Mouse (Mus musculus) c-Kit-positive CD71-negative TER-119-negative erythroid progenitor cells, embryonic 14.5 days (primary cell): Measurements from ENCODE around the gene Iqcf3.
"Not testable (repeated sequence)": the region's sequence is repeated elsewhere in the genome, so short reads cannot be mapped to it uniquely, and the experiment has no call there.

Experiments
- DNase-seq: peaks from one replicate; pipeline ENCODE4 v3.0.0-alpha.2; 2013; ENCODE audit warnings: low read depth

Gene Iqcf3

DNA sequence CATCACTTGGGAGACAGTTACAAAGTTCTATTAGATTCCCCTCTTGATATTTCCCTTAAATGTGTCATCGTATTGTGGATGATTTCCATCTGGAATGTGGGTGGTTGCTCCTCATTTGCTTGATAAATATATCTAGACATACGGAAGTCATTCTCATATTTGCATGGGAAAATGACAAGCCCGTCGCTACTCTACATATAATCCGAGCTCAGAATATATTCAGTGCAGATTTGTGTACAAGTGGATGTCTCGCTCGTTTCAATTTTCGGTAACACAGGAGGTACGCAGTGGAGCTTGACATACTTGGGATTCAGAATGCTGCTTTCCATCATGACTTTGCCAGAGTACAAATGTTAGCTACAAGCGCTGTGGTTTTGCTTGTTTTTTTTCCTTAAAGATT is 52.1 kb downstream of the Iqcf3 start:
- DNase-seq = no peak

DNA sequence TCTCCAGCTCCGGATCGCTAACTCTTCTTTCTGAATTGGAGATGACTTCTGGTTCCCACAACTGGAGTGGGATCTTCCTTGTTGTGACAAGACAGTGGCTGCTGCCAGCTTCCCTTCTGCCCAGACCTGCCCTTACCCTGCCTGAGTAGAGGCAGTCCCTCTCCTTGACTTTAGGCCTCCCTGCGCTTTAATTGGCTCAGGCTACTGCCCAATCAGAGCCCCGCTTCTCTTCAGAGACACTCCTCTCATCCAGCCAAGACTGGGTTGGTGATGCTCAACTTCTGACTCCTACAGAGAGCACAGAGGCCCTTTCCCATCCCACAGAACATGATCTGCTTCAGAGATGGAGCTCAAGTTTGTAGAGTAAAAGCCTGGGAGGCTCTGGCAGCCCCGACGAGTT is 57.2 kb downstream of the Iqcf3 start:
- no peak for DNase-seq

DNA sequence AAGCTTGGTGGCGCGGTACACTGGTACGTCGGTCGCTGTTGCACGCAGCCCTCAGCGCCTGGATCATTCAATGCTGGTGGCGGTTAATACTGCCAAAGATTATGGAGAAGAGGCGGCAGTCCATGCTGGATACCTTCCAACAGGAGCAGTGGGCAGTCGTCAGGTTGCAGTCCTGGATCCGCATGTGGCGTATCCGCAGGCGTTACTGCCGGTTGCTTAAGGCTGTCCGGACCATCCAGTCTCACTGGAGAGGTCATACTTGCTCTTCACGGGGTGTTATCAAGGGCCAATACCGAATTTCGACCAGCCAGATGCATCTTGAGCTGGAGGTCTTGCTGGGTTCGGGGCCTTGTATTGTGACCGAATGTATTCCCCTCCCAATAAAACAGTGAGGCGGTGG is 59.6 kb downstream of the Iqcf3 start:
- no peak for DNase-seq

DNA sequence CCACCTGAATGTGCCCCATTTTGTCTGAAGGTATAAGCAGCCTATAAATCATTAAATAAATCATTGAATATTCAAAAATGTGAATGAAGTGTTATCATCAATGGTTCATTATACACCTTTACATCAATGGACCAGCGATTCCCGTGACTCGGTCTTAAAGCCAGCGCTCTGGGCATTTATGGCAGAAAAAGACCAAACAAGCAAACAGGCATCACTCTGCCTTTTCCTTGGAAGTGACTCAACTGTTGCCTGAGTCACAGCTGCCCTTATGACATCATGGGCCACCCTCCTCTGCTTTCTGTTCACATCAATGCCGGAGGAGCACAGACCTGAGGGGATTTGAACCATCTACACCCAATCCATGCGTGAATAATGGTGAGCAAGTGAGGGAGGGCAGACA is 61.8 kb downstream of the Iqcf3 start, which contains the start of gene Iqcf1:
Gene Iqcf1, plus strand, starts transcription at position 301 of the 400 bp plus-strand sequence.
- DNase-seq = no peak

DNA sequence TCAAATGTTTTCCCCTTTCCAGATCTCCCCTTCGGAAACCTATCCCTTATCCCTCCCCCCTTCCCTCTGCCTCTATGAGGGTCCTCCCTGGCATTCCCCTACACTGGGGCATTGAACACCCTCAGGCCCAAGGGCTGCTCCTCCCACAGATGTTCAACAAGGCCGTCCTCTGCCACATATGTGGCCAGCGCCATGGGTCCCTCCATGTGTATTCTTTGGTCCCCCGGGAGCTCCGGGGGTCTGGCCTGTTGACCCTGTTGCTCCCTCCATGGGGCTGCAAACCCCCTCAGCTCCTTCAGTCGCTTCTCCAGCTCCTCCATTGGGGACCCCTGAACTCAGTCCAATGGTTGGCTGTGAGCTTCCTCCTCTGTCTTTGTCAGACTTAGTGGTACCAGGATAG is 73.8 kb downstream of the Iqcf3 start:
- DNase-seq = not testable (repeated sequence)

DNA sequence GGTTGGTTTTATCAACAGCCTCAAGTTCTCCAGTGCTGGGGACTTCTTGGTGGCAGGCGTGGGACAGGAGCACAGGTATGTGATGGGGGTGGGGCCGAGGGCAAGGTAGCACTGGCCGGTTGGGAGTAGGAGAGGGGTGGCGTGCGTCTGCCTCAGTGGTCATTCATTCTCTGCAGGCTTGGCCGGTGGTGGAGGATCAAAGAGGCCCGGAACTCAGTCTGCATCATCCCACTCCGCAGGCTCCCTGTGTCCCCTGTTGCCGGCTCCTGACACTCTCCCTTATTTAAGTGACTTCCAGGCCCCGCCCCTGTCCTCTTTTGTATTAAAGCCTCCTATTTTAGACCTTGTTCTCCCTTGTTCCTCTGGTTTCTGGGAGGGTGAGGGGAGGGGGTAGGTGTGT is 76.4 kb downstream of the Iqcf3 start:
- no peak for DNase-seq

DNA sequence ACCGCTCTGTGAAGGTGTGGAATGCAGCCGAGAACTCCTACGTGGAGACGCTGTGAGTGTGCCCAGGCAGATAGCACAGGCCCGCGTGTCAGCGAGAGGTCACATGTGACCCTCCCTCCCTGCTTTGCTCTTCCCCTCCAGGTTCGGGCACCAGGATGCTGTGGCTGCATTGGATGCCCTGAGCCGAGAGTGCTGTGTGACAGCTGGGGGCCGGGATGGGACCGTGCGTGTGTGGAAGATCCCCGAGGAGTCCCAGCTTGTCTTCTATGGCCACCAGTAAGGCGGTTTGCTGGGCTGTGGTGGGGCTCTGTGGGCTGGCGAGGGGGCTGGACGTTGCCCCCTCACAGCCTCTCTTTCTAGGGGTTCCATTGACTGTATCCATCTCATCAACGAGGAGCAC is 77.8 kb downstream of the Iqcf3 start:
- no peak for DNase-seq

DNA sequence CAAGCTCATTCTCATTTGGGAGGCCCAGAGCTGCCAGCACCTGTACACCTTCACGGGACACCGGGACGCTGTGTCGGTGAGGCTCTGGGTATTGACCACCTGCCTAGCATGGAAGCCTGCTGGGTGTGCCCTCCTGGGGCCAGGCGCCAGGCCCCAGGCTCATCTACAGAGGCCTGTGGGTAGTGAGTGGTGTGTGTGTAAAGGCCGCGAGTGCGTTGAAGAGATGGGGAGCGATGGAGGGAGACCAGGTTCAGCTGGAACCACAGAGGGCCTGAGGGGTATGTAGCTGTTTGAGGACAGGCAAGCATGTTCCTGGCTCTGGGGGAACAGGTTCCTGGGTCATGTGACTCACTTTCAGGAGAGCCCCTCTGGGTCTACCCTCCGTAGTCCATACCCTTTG is 78.3 kb downstream of the Iqcf3 start:
- DNase-seq = no peak

DNA sequence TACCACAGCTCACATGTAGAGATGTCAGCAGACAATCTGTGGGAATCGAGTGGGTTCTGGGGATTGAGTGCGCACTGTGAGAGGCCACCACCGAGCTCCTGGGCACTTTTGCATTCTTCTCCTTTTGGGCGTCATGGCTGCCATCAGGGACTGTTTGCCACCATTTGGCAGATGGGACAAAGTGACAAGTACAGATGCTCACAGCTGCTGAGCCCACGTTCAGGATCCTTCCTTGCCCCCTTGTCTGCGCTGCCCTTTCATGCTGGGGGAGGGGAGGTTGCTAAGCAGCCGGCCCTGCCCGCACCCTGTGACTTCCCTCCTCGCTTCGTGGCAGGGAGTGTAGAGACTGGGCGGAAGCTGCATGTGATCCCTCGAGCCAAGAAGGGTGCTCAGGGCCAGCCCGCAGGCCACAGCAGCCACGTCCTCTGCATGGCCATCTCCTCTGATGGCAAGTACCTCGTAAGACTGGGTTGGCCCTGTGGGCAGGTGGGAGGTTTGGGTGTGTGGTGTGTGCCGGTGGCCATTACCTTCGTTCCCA is 78.8 kb downstream of the Iqcf3 start:
- DNase-seq = no peak

DNA sequence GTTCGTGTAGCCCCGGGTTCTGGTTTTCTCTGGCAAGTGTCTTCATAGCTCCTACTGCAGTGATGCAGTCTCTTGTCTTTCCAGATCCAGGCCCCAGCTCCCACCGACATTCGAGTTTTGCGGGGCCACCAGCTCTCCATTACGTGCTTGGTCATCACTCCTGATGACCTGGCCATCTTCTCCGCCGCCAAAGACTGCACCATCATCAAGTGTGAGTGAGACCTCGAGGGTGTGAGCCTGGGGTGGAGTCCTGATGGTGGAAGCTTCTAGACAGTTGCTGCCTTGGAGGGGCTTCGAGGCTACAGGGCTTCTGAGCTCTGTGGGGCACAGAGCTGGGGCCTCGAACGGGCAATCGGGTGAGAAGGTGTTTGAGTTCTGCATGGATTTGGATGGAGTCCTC is 79.8 kb downstream of the Iqcf3 start:
- DNase-seq = no peak

DNA sequence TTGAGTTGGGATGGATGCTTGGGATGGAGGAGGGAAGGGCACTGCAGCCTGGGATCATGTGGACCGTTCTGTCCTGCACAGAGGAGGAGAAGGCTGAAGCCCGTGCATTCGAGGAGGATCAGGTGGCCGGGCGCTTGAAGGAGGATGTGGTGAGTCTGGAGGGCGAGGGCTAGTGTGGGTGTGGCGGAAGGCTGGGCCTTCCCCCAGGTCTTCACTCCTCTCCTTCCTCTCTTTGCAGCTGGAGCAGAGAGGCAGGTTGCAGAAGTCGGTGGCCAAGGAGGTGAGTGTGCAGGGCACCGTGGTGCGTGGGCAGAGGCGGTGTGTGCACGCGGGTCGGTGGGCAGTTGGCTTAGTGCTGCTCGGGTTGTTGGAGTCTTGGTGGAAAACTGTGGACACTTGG is 80.4 kb downstream of the Iqcf3 start:
- DNase-seq = no peak

DNA sequence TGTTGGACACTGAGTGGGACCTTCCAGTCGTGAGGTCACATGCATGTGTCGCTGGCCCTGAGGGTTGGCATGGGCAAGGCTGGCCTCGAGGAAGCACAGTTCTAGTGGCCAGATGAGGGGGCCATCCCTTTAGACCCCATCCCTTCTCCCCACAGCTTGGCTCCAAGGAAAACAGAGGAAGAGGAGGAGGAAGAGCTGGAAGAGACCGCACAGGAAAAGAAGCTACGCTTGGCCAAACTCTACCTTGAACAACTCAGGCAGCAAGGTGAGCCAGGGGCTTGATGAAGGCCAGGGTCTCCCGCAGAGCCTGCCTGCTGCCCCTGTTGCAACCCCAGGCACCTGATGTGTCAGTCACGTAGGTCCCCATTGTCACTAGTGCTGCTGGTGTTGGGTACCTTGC is 80.9 kb downstream of the Iqcf3 start:
- DNase-seq = no peak

DNA sequence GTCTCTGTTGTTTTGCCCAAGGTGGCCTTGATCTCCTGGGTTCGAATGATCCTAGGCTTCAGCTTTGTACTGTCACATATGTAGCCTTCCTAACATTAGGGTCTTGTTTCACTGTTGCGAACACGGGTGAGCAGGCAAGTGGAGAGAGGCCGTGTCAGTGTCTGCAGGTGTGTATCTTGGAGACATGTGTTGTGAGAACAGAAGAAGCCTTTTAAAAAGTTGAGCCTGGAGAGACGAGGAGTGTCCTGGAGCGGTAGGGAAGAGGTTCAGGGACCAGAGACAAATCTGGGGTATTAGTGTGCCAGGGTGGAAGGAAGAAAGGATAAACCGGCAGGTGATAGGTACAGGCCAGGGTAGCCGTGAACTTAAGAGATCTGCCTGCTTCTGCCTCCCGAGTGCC is 83.3 kb downstream of the Iqcf3 start:
- no peak for DNase-seq

DNA sequence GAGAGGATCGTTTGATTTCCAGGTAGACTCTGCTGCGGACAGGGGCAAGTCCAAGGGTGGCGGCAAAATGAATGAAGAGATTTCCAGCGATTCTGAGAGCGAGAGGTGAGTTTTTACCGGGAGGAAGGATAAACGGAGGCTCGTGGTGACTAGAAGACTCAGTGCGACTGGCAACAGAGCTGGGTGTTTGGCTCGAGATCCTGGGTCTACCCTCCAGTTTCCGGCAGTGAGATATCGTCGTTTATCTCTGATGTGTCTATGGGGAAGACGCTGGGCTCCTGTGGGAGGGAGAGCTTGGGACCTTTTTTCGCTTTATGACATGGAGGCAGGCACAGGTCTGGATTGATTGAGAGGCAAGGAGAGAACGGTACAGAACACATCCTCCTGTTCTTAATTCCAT is 83.8 kb downstream of the Iqcf3 start:
- DNase-seq = no peak

DNA sequence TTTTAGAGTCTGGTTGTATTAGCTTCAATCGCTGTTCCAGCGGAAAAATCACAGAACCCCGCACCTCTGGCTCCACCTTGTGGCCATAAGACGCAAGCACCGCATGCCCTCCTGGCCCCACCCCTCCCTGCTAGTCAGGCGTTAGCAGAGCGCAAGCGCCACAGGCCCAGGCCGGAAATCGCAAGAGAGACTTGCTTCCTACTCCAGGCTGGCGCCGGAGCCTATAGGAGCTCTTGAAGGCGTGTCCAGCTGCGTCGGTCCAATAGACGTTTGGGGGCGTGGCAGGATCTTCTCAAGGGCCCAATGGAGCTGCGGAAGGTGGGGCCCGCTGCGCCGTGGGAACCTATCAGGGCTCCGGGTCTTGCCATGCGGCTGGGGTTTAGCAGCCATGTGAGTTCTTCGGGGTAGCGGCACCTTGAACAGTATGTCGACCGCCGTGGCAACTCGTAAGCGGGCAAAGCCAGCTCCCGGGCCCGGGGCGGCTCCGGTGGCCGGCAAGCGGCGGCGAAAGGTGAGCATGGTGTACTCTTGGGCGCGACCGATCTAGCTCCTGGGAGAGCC is 84.4 kb downstream of the Iqcf3 start, which contains the start of gene Parp3:
Gene Parp3, minus strand, starts transcription at position 26 of the 561 bp plus-strand sequence.
- DNase-seq = peak; percentile 100

DNA sequence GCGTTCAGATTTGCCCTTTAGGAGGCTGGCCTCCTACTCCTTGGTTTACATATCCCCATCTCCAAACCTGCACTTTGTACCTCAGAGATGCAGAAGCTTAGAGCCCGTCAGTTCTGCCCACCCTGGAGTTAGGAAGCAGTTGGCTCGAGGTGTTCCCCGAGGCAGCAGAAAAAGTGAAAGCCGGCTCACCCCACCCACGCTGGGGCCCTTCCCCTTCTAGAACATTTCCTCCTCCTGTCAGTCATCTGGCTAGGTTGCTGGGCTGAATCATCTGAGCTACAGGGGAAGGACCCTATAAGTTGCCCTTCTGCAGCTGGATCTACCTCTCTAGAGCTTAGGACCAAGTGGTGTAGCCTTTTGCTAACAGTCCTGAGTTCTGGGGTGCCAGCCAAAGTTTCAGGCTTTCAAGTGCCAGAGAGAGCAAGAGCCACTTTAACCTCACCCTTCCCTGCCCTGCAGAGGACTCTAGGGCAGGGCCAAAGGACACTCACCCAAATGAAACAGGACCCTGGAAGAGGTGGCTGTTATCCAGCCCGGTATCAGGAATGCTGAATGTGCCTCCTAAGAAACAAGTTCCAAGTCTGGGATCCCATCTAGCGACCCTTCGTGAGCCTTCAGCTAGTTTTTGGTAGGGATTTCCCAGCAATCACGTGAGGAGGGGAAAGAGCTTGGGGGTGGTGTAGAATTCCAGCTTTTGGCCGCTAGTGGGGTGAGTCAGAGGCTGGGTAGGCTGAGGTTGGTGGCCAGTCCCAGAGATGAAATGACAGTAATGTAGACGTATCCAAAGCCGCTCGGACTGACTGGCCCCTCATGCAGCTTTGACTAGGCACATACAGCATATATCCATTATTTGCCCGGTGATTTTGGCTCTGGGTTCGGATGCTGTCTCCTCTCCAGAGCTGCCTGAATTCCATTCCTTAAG is 85.2 kb downstream of the Iqcf3 start:
- no peak for DNase-seq

DNA sequence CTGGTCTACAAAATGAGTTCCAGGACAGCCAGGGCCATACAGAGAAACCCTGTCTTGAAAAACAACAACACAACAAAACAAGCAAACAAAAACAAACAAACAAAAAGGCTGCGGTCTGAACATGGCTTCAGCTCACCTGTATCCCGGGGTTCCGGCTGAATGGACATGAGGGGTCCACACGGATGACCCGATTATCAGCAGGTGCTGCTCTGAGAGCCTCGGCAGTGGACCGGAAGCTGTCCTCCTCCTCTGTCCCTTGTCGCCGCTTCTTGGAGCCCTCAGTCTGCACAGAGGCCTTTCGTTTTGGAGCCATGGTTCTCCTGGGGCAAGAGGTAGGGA is 85.8 kb downstream of the Iqcf3 start, which contains the start of gene Rrp9:
Gene Rrp9, plus strand, starts transcription at position 301 of the 339 bp plus-strand sequence.
- no peak for DNase-seq

DNA sequence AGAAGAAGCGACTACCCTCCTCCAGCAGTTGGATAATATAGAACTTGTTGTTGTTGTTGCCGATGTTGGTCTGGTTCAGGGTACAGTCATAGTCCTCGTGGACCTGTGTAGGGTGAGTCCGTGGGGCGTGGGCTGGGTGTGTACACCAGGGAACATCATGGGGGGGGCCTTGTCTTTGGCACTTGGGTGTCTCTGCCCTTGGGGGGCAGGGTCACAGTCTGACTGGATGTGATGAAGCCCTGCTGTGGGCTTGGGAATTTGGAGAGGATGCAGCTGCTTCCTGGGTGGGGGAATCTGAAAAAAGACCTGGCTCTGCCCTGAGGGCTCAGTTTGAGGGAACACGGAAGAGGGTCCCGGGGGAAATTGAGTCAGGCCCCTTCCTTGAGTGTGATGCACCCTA is 86.4 kb downstream of the Iqcf3 start:
- no peak for DNase-seq

DNA sequence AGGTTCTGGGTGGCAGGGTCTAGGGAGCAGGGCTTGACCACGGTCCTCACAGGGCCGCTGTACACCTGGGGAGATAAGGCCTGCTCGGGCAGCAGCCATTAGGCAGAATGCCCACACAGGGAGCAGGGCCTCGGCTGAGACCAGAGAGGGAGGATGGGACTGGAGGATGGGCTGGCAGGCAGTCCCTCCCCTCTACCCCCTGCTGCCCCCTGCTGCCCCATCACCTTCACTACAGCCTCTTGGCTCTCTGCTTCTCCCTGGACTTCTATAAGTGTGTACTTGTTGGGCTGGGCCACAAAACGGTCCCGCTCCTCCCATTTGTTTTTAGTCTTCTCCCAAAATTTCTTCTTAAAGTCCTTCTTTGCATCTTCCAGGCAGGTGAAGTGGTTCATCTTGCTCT is 87.0 kb downstream of the Iqcf3 start:
- no peak for DNase-seq

DNA sequence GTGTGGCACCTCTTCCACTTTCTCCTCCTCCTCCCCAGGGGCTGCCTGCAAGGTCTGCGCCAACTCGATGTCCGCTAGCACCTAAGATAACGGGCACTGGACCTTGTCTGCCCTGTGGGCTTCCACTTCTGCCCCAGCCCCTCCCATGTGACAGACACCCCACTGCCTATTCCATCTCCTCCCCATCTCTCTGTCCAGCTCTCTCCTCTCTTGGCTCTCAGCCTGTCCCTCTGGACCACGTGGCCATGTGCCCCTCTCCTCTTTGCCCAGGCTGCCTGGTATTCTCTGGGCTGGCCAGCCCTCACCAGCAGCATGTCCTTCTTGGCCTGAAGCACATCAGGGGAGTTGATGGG is 87.7 kb downstream of the Iqcf3 start:
- DNase-seq = no peak

DNA sequence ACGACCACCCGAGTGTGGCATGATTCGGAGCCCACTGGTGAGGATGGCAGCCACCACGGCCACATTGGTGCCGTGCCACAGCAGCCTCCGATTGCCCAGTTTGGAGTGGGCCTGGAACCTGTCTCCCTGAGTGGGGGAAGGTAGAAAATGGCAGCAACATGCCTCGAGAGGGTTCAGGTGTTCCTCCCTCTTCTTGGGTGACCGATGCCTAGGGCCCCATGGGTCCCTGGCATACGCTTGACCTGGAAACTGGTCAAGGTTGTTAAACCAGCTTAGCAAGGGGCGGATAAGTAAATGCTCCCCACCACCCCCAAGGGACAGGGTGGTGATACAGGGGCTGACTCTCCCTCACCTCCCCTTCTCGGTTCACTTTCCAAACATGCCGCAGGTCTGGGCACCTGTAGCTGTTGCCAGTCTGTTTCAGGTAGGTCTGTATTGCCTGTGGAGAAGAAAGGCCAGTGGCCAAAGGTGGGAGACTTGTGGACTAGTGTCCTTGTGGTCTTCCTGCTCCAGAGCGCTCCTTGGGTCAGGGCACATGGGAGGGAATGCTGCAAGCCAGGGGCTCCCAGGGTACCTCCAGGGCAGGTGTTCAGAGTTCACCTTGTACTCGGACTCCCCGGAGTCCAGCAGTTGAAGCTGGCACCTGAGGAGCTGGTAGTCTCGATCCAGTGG is 88.2 kb downstream of the Iqcf3 start:
- no peak for DNase-seq

DNA sequence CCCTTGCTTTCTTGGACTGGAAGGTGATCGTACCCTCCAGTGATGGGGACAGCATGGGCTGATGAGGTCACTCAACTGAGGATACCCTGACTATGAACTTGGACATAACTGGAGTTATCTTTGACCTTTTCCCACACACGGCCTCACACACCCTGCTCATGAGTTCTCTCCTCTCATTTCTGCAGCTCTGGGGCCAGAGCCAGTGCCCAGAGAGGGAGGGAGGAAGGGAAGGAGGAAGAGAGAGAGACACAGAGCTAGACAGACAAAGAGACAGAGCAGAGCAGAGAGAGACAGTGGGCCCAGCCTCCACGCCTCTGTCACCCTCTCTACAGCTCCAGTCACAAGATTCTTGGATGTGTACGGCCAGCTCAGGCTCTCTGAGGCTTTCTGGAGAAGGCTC is 89.1 kb downstream of the Iqcf3 start:
- DNase-seq = no peak

DNA sequence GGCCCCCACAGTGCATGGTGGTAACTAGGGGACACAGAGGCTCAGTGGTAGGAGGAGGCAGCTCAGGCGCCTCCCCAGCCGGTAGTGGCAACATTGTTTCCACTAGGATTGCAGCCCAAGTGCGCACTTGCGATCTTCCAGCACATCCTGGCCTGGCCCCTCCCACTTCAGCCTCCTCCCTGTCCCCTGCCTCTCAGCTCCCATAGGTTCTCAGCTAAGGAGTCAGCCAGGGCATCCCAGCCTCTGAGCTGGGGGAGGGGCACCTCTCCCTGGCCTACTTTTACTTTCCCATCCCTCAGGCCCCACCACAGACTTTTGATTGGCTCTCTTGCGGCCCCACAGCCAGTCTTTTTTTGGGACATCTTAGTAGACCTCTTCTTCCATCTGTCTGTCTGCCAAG is 89.5 kb downstream of the Iqcf3 start:
- no peak for DNase-seq
